Mouse (Mus musculus) heart, embryonic 14.5 days (tissue): ENCODE data around the gene Gm20458. TPM values are rescaled to one million over a fixed set of nuclear protein-coding genes. Genes with fewer than 3 reads are reported as not detected.
A peak's percentile ranks its signal among the peaks of the same experiment; 100 is the strongest.

Source experiments
- ATAC-seq: fragments of 200-750 bp; cut with Nextera tagmentation; 2 replicates; pipeline ENCODE4 v1.8.0; 2017; ENCODE audit warnings: low read depth, moderate TSS enrichment; ENCODE audit not compliant: insufficient number of reproducible peaks, insufficient read depth, low FRiP score
- H3K27ac ChIP-seq, 2 experiments: fragments of 200-500 bp in 1 of 2; fragments of 300-500 bp in 1 of 2; sonication (generic) in 1 of 2; replicated peaks in 1 of 2; 2 replicates each; pipeline ENCODE4 v1.5.1; 2012 to 2014; ENCODE audit warnings: low read depth in 2 of 2, low read length in 2 of 2, control low read depth in 1 of 2, mild to moderate bottlenecking in 1 of 2, mixed read lengths in 1 of 2; ENCODE audit not compliant: control insufficient read depth in 1 of 2, insufficient read depth in 1 of 2
- H3K27me3 ChIP-seq: fragments of 300-500 bp; sonication (generic); 2 replicates; pipeline ENCODE4 v1.6.1; 2014; ENCODE audit warnings: mild to moderate bottlenecking, low read length, control low read depth; ENCODE audit not compliant: control insufficient read depth, insufficient read depth
- H3K36me3 ChIP-seq: fragments of 300-500 bp; sonication (generic); 2 replicates; pipeline ENCODE4 v1.6.1; 2014; ENCODE audit warnings: mild to moderate bottlenecking, control low read depth, low read length, mixed read lengths; ENCODE audit not compliant: control insufficient read depth, insufficient read depth
- H3K4me1 ChIP-seq, 2 experiments: fragments of 200-500 bp in 1 of 2; fragments of 300-500 bp in 1 of 2; sonication (generic) in 1 of 2; 2 replicates each; pipeline ENCODE4 v1.6.1; 2012 to 2014; ENCODE audit warnings: low read length in 2 of 2, control low read depth in 1 of 2, mixed read lengths in 1 of 2; ENCODE audit not compliant: control insufficient read depth in 2 of 2, insufficient read depth in 2 of 2
- H3K4me2 ChIP-seq: fragments of 300-500 bp; sonication (generic); 2 replicates; pipeline ENCODE4 v1.6.1; 2014; ENCODE audit warnings: mild to moderate bottlenecking, low read length
- H3K4me3 ChIP-seq, 2 experiments: fragments of 200-500 bp in 1 of 2; fragments of 300-500 bp in 1 of 2; sonication (generic) in 1 of 2; 2 replicates each; pipeline ENCODE4 v1.5.1; 2012 to 2014; ENCODE audit warnings: low read length in 2 of 2, mild to moderate bottlenecking in 2 of 2, control low read depth in 1 of 2, low read depth in 1 of 2, moderate library complexity in 1 of 2; ENCODE audit not compliant: control insufficient read depth in 1 of 2, insufficient read depth in 1 of 2
- H3K9ac ChIP-seq: fragments of 300-500 bp; sonication (generic); 2 replicates; pipeline ENCODE4 v1.6.1; 2014; ENCODE audit warnings: mild to moderate bottlenecking, low read length
- H3K9me3 ChIP-seq: fragments of 300-500 bp; sonication (generic); 2 replicates; pipeline ENCODE4 v1.6.1; 2016; ENCODE audit warnings: low read length, control low read depth; ENCODE audit not compliant: control insufficient read depth
- WGBS: fragments of 180-500 bp; shearing (Covaris S2); extraction: QIAGEN DNeasy Blood & Tissue Kit; methylation state at CpG from one replicate; pipeline ENCODE4 v1.1.7; 2014; 5-methylcytosine and 5-hydroxymethylcytosine counted together
- polyA plus RNA-seq: library from polyadenylated mRNA; unstranded; fragments of >200 nt; fragmentation: Nextera tagmentation; extraction: Ambion mirVana; gene quantifications from 2 replicates; pipeline ENCODE4 v1.2.1, GENCODE M21; 2014

Gene Gm20458
- polyA plus RNA-seq, 1 experiment from 2014 or later: 16.3 TPM

DNA sequence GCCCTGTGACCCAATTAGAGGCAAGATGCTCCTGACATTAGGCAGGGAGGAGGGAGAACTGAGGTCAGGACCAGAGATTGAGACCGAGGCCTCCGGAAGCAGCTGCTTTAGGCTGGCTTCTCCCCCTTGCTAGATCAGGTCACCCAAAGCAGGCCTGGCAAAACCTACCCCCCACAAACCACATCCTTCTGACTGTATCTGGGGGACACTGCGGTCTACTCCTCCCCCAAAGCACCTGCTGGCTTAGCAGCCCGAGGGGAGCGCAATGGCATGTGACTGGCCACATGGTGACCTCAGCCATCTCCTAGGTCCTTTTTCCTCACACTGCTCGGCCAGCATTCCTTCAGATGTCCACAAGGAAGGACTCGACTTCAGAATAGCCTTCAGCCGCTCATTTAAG is 19.6 kb upstream of the Gm20458 start:
- 47% methylated on average over 8 of the region's 8 CpGs for WGBS
- Histone ChIP-seq H3K9ac (peak overlapping the region; percentile 87; the same call in 1 of the 2 replicates), H3K27me3 (no peaks in the 10 kb centered on the region), H3K4me2 (peak overlapping the region; percentile 86), H3K4me3 (peak overlapping the region; percentile 67 to 68), H3K36me3 (no peaks in the 10 kb centered on the region), H3K27ac (no peak overlapping the region), H3K4me1 (peaks cover 25 to 61% of the 10 kb centered on the region in 2 experiments), H3K9me3 (no peaks in the 10 kb centered on the region)
- no peak for ATAC-seq

DNA sequence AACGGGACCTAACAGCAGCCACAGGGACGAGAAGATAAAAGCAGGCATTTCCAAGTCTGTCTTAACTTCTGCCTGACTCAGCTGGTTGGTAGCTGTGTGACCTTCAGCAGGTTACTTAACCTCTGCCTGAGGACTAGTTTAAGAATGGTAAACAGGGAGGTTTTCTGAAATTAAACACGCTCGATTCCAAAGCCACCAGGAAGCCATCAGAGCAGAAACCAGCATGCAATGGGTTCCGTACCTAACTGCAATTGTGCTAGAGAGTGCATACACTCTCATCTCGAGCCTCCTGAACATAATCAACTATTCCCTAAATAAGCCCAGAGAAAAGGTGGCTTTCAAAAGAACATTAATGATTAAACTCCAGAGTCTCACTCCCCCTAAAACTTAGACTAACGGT is 19.0 kb upstream of the Gm20458 start:
- Histone ChIP-seq H3K27me3 (no peaks in the 10 kb centered on the region), H3K27ac (no peak overlapping the region), H3K4me1 (peaks cover 20 to 55% of the 10 kb centered on the region in 2 experiments), H3K4me3 (peak overlapping the region; percentile 67 to 68), H3K4me2 (peak overlapping the region; percentile 86), H3K9ac (peak overlapping the region; percentile 87), H3K36me3 (no peaks in the 10 kb centered on the region), H3K9me3 (no peaks in the 10 kb centered on the region)
- no peak for ATAC-seq
- WGBS: 27% methylated on average over 7 of the region's 7 CpGs

DNA sequence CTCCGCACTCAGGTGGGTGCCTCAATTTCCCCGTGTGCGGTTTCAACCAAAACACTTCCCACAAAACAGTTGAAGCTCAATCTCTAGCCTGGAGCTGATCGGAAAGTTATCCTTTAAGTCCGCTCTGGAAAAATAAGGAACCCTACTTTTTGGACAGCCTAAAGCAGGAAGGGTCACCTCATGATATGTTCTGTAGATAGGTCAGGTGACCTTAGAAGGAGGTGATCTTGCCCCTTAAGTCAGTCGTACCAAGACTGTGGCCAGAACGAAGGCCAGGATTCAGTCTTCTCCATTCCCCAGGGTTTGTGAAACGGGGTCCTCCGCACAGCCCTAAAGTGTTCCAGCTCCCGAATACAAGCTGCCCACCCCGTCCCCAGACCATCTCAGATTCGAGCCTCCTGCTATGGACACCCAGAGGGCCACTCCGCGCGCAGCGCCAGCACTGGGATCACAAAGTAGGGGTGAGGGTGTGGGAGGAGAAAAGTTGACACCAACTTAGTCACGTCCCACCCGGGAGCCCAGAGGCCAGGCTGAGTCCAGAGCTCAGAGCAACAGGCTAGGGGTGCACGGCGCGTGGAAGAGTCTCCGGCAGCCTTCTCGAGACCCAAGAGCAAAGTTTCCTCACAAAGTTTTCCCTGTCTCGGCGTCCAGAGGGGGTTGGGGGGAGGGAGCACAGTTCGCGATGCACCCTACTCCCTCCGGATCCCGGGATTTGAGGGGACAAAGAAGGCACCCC is 18.3 kb upstream of the Gm20458 start:
- Histone ChIP-seq H3K9ac (peak overlapping the region; percentile 87), H3K27ac (peak overlapping the region; percentile 72 to 74), H3K9me3 (no peaks in the 10 kb centered on the region), H3K4me2 (peak overlapping the region; percentile 86), H3K4me1 (peaks cover 16 to 48% of the 10 kb centered on the region in 2 experiments), H3K27me3 (no peaks in the 10 kb centered on the region), H3K36me3 (no peaks in the 10 kb centered on the region), H3K4me3 (peak overlapping the region; percentile 67 to 68)
- peak; percentile 66 for ATAC-seq
- 2% methylated on average over 29 of the region's 29 CpGs for WGBS

DNA sequence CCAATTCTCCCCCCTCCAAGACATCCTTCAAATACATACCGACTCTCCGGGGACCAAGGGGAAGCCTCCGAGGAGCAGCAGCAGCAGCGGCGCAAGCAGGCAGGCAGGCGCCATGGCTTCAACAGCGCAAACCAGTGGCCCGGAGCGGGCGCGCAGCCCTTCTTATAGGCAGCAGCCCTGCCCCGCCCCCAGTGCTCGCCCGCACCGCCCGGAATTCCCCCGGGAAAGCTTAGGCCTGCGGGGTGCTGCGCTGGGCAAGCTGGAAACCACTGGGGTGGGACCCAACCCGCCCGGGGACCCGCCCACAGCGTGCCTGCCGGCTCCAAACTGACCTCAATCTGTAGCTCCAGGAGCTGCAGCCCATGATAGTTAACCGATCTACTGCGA is 17.7 kb upstream of the Gm20458 start:
- Histone ChIP-seq H3K9me3 (no peaks in the 10 kb centered on the region), H3K36me3 (no peaks in the 10 kb centered on the region), H3K4me3 (peak overlapping the region; percentile 67 to 68), H3K27ac (peak overlapping the region; percentile 72 to 74), H3K4me2 (peak overlapping the region; percentile 86), H3K4me1 (peaks cover 16 to 44% of the 10 kb centered on the region in 2 experiments), H3K27me3 (no peaks in the 10 kb centered on the region), H3K9ac (peak overlapping the region; percentile 87)
- WGBS: under 1% methylated on average over 25 of the region's 26 CpGs
- ATAC-seq: peak; percentile 84

DNA sequence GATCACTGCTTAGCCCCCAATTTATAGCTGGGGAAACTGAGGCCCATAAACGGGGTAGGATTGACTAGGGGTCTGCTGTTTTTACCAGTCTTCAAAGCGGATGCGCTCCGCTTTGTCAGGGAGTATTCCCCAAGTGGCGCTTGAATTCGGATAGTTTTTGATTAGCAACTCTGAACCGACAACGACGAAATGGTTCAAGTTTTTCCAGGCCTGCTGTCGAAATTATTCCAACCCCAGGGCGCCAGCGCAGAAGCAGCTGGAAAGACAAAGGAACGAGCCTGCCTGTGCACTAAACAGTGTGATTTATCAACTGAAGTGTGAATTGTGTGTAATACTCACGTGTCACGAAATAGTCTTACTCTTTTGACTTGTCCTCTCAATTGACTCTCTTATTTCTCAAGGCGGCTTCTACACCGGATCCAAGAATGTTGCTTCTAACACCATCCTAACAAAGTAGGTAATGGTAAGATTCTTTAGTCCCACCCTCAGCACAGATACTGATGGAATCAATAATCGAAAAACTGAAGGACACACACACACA is 17.2 kb upstream of the Gm20458 start, which contains the start of gene Sdc4:
Gene Sdc4, minus strand, starts transcription at position 428 of the 541 bp plus-strand sequence.
- Histone ChIP-seq H3K27ac (peak within 1 kb of the TSS; percentile 72 to 74), H3K4me1 (peaks cover 14 to 41% of the 10 kb centered on the region in 2 experiments), H3K4me3 (peak within 1 kb of the TSS; percentile 67 to 68), H3K4me2 (peak within 1 kb of the TSS; percentile 86), H3K9ac (peak within 1 kb of the TSS; percentile 87), H3K9me3 (no peaks in the 10 kb centered on the region), H3K36me3 (no peaks in the 10 kb centered on the region), H3K27me3 (no peaks in the 10 kb centered on the region)
- WGBS: 9% methylated on average over 18 of the region's 18 CpGs
- ATAC-seq: no peak

DNA sequence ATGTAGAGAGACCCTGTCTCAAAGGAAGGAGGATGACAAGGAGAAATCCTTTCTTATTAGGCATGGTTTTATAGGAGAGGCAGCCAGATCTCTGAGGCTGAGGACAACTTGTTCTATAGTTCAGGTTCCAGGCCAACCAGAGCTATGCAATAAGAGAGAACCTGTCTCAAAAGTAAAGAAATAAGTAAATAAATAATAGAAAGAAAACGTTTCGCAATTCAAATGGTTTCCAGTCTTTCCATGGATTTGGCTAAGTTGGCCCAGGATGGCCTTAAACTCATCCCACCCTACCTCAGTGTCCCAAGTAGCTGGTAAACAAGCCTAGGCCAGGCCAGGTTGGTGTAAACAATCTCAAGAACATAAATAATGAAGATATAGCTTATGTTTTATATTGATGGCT is 16.1 kb upstream of the Gm20458 start:
- Histone ChIP-seq H3K27ac (no peak overlapping the region), H3K4me3 (no peak overlapping the region), H3K4me2 (no peak overlapping the region), H3K9me3 (no peaks in the 10 kb centered on the region), H3K27me3 (no peaks in the 10 kb centered on the region), H3K4me1 (peaks cover 17 to 42% of the 10 kb centered on the region in 2 experiments), H3K36me3 (no peaks in the 10 kb centered on the region), H3K9ac (no peak overlapping the region)
- ATAC-seq: no peak
- 81% methylated on average over 2 of the region's 2 CpGs for WGBS

DNA sequence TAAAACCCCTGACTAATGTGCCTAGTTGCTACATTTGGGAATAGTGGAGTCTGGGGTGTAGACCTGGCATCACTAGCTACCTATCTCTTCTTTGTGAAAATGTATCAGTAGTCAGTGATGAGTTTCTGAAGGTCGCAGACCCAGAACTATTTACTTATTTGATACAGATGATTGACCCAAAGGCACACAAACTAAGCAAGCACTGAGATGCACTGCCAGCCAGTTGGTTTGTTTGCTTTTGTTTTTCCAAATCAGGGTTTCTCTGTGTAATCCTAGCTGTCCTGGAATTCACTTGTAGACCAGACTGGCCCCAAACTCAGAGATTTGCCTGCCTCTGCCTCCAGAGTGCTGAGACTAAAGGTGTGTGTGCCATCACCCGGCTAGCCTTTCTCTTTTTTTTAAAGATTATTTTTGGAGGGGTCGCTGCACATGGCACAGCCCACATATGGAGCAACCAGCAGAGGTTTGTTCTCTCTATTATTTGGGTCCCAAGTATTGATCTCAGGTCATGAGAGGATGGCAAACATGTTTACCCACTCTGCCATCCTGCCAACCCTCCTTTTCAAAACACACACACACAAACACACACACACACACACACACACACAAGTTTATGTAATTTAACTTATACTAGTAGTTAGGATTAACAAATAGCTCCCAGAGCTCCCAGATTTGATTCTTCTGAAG is 15.2 kb upstream of the Gm20458 start:
- Histone ChIP-seq H3K9me3 (peaks cover 5% of the 10 kb centered on the region; the same call in 1 of the 2 replicates), H3K4me2 (no peak overlapping the region), H3K4me3 (no peak overlapping the region), H3K4me1 (peaks cover 18 to 39% of the 10 kb centered on the region in 2 experiments), H3K36me3 (no peaks in the 10 kb centered on the region), H3K9ac (no peak overlapping the region), H3K27ac (no peak overlapping the region), H3K27me3 (no peaks in the 10 kb centered on the region)
- ATAC-seq: no peak
- 75% methylated on average over 3 of the region's 3 CpGs for WGBS
